Mouse (Mus musculus): ENCODE results near the gene Gm5155. TPM values are rescaled to one million over a fixed set of nuclear protein-coding genes. Genes with fewer than 3 reads are reported as not detected.
"Not testable (repeated sequence)": the region's sequence is repeated elsewhere in the genome, so short reads cannot be mapped to it uniquely, and the experiment has no call there.

Gm5155 gene
- not detected in 2 replicates for polyA plus RNA-seq (2014; fragmentation: Nextera tagmentation; extraction: Ambion mirVana)

DNA sequence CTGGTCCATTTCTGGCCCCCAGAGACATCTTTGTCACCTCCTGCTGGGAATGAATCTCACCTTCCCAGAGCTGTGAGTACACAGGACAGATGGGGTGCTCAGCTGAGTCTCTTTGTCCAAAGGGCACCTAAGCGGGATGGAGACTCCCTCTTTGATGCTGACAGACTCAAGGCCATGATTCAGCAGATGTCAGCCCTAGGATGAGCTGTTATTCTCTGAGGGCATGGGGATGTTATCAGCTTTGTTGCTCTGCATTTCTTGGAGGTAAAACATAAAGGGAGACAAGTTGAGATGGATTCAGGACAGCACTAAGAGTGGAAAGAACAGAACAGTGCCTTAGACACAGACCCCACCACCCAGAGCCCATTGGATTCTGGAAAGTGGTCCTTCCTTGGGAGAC, at the start of gene Gm5155:
Gm5155 (plus strand) TSS at position 301 of the 400 bp plus-strand sequence.
- DNase-seq (ENCODE audit: low spot score) (no peak), ATAC-seq (ENCODE audit: insufficient number of reproducible peaks, low FRiP score, low TSS enrichment, low read depth) (no peak)
- Histone ChIP-seq H3K4me1 (ENCODE audit: control insufficient read depth, insufficient read depth, low read length) (no peaks in the 10 kb centered on the region), H3K27me3 (ENCODE audit: control insufficient read depth, insufficient read depth, low read length) (no peaks in the 10 kb centered on the region), H3K9me3 (ENCODE audit: control insufficient read depth, low read length) (peaks cover 2% of the 10 kb centered on the region; the same call in 1 of the 2 replicates), H3K4me2 (ENCODE audit: low read depth, severe bottlenecking) (no peak within 1 kb of the TSS), H3K9ac (ENCODE audit: low read length) (no peak within 1 kb of the TSS), H3K4me3 (ENCODE audit: low read depth, low read length) (no peak within 1 kb of the TSS), H3K36me3 (ENCODE audit: control insufficient read depth, insufficient read depth, low read length) (no peaks in the 10 kb centered on the region), H3K27ac (replicated peaks; ENCODE audit: low read depth, low read length) (no peak within 1 kb of the TSS)
- WGBS: 85% methylated on average over 1 of the region's 1 CpGs

DNA sequence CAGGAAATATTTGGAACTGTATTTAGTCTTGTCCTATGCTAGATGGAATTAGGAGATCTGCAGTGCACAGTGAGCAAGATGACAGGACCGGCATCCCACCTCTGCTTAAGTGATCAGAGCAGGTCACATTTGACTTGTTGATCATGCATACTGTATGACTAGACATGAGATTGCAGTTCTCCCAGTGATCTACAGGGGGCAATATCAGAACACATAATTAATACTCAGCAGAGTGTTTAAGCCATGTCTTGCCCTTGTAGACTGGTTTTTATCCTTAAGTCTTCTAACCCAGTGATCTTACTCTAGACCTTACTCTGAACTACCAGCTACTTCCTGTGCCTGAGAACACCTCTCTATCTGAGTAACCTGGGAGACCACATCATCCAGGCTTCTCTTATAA, 791 bp upstream of the Gm5155 start:
- Histone ChIP-seq H3K27me3 (ENCODE audit: control insufficient read depth, insufficient read depth, low read length) (no peaks in the 10 kb centered on the region), H3K4me3 (ENCODE audit: low read depth, low read length) (no peak overlapping the region), H3K4me2 (ENCODE audit: low read depth, severe bottlenecking) (no peak overlapping the region), H3K4me1 (ENCODE audit: control insufficient read depth, insufficient read depth, low read length) (no peaks in the 10 kb centered on the region), H3K9ac (ENCODE audit: low read length) (no peak overlapping the region), H3K27ac (replicated peaks; ENCODE audit: low read depth, low read length) (no peak overlapping the region), H3K36me3 (ENCODE audit: control insufficient read depth, insufficient read depth, low read length) (no peaks in the 10 kb centered on the region), H3K9me3 (ENCODE audit: control insufficient read depth, low read length) (peaks cover 2% of the 10 kb centered on the region; the same call in 1 of the 2 replicates)
- 91% methylated on average over 1 of the region's 1 CpGs for WGBS
- no peak for DNase-seq (ENCODE audit: low spot score)
- ATAC-seq (ENCODE audit: insufficient number of reproducible peaks, low FRiP score, low TSS enrichment, low read depth): no peak

GRCm38 (mm10) chr7:17895341-17895740, 23.8 kb downstream of the Gm5155 start:
- not testable (repeated sequence) for H3K9me3 ChIP-seq (ENCODE audit: control insufficient read depth, low read length)
- WGBS: 68% methylated on average over 1 of the region's 1 CpGs

GRCm38 (mm10) chr7:17903146-17903915, 31.8 kb downstream of the Gm5155 start:
- peaks cover 9% of the 10 kb centered on the region; the same call in 1 of the 2 replicates for H3K9me3 ChIP-seq (ENCODE audit: control insufficient read depth, low read length)
- H3K27ac ChIP-seq (replicated peaks; ENCODE audit: low read depth, low read length): no peak overlapping the region
- no peak overlapping the region for H3K4me3 ChIP-seq (ENCODE audit: low read depth, low read length)
- H3K4me1 ChIP-seq (ENCODE audit: control insufficient read depth, insufficient read depth, low read length): no peaks in the 10 kb centered on the region
- no peaks in the 10 kb centered on the region for H3K27me3 ChIP-seq (ENCODE audit: control insufficient read depth, insufficient read depth, low read length)
- H3K9ac ChIP-seq (ENCODE audit: low read length): no peak overlapping the region
- no peak overlapping the region for H3K4me2 ChIP-seq (ENCODE audit: low read depth, severe bottlenecking)
- 79% methylated on average over 6 of the region's 6 CpGs for WGBS
- H3K36me3 ChIP-seq (ENCODE audit: control insufficient read depth, insufficient read depth, low read length): no peaks in the 10 kb centered on the region
- no peak for ATAC-seq (ENCODE audit: insufficient number of reproducible peaks, low FRiP score, low TSS enrichment, low read depth)
- no peak for DNase-seq (ENCODE audit: low spot score)

More at GRCm38 (mm10) chr7:17895341-17895740, 23.8 kb downstream of the Gm5155 start:
- not testable (repeated sequence) for H3K4me3 ChIP-seq (ENCODE audit: low read depth, low read length); H3K36me3 ChIP-seq (ENCODE audit: control insufficient read depth, insufficient read depth, low read length); H3K4me1 ChIP-seq (ENCODE audit: control insufficient read depth, insufficient read depth, low read length); H3K4me2 ChIP-seq (ENCODE audit: low read depth, severe bottlenecking); H3K27me3 ChIP-seq (ENCODE audit: control insufficient read depth, insufficient read depth, low read length); H3K9ac ChIP-seq (ENCODE audit: low read length); H3K27ac ChIP-seq (replicated peaks; ENCODE audit: low read depth, low read length); DNase-seq (ENCODE audit: low spot score); ATAC-seq (ENCODE audit: insufficient number of reproducible peaks, low FRiP score, low TSS enrichment, low read depth)

Other genes with a start within 250 kb of the Gm5155 start
- gene Ceacam5, start 158.5 kb upstream of the Gm5155 start, polyA plus RNA-seq (2014; fragmentation: Nextera tagmentation; extraction: Ambion mirVana): not detected in 2 replicates
- gene Ceacam14, start 59.1 kb upstream of the Gm5155 start, polyA plus RNA-seq (2014; fragmentation: Nextera tagmentation; extraction: Ambion mirVana): not detected in 2 replicates
- not detected in 2 replicates for gene Ceacam11, start 100.4 kb downstream of the Gm5155 start, polyA plus RNA-seq (2014; fragmentation: Nextera tagmentation; extraction: Ambion mirVana)
- gene Ceacam13, start 138.1 kb downstream of the Gm5155 start, polyA plus RNA-seq (2014; fragmentation: Nextera tagmentation; extraction: Ambion mirVana): not detected in 2 replicates
- not detected in 2 replicates for gene Ceacam12, start 194.2 kb downstream of the Gm5155 start, polyA plus RNA-seq (2014; fragmentation: Nextera tagmentation; extraction: Ambion mirVana)

Data from limb, embryonic 11.5 days (tissue).